Mouse (Mus musculus) layer of hippocampus, postnatal 25 days (tissue): Measurements from ENCODE around the gene Ptms. TPM values are rescaled to one million over a fixed set of nuclear protein-coding genes. Genes with fewer than 3 reads are reported as not detected.

Source experiments
- DNase-seq, 2 experiments: peaks; one replicate each; pipeline ENCODE4 v3.0.0; 2022; ENCODE audit warnings: mixed read lengths in 2 of 2, low spot score in 1 of 2; ENCODE audit errors: extremely low spot score in 1 of 2
- total RNA-seq, 2 experiments: library from RNA; stranded (reverse); gene quantifications; 2 replicates each; pipeline ENCODE4 v1.2.3; 2021

Ptms gene
- 1,000 to 10,000 TPM; 1,178 to 1,233 TPM for total RNA-seq

DNA sequence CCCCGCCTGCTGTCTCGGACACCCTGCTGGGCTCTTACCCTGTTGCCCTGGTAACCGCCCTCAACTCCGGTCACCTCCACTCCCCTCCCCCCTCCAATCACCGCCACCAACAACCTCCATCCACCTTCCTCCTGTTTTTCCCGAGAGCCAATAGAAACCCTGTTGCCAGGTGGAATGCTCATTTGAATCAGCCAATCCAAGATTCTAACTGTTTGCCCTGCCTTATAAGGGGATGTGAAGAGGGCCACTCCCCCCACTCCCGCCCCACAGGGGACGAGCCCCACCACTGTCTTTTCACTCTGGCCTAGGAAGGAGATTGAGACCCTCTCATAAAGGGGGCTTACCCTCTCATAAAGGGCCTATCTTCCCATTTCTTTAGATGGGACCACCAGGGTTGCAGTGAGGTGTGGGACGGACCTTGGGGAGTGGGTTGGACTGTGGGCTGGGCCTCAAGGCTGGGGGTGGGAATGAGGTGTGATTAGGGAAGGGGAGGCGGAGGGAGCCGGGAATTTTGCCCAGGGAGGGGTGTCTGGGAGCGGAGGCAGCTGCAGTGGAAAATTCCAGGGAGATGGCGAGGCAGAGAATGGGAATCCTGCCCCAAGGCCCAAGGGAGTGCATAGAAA lies at the start of gene Ptms:
Gene Ptms (minus strand): TSS at position 409 of the 623 bp plus-strand sequence.
- peak; percentile 80 to 85 for DNase-seq

DNA sequence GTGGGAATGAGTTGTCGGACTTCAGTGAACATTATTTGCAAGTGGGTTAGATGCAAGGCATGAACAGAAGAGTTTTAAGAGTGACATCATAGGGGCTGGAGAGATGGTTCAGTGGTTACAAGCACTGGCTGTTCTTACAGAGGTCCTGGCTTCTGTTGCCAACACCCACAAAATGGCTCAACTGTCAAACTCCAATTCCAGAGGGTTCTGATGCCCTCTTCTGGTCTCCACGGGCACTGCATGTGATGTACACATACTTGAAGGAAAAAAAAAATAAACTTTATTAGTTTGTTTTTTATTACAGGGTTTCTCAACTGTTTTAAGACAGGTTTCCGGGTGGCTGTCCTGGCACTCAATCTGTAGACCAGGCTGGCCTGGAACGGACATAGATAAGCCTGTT lies 47.9 kb upstream of the Ptms start:
- peak in 1 of 2 experiments; percentile 58 for DNase-seq

DNA sequence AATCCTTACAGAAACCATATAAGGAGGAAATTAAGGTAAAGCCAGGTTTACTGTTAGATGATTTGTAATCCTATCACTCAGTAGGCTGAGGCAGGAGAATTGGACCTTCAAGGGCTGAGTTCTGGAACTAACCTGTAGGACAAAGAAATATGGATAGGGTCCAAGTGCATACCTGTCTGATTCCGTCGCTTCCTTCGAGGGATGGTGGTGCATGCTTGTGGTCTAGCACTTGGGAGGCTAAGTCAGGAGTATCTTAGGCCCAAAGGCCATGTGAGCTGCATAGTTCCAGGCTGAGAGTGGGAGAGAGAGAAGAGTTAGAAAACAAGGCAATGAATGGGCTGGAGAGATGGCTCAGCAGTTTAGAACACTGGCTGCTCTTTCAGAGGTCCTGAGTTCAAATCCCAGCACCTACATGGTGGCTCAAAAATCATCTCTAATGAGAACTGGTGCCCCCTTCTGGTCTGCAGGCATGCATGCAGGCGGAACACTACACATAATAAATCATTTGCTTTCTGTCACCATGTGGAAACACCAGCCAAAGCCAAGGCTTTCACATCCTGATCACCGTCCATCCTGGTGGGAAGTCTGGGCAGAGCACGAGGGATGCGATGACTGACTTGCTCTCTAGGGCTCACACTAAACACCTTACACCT lies 46.7 kb upstream of the Ptms start:
- no peak for DNase-seq

DNA sequence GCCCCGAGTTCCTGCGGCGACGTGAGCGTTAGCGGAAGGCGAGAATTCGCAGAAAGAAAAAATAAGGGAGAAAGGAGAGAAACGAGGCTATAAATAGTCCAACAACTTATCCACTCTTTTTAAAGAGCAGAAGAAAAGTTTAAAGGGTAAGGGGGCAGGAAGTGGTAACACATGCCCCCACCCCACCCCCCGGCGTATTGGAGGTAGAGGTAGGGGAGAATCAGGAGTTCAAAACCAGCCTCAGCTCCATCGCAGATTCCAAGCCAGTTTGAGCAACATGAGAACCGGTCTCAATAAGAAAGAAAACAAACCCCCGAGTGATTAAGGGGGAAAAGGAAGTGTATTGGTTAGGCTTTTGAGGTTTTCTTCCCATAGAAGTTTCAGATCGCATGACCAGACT lies 45.8 kb upstream of the Ptms start:
- DNase-seq, result no peak

DNA sequence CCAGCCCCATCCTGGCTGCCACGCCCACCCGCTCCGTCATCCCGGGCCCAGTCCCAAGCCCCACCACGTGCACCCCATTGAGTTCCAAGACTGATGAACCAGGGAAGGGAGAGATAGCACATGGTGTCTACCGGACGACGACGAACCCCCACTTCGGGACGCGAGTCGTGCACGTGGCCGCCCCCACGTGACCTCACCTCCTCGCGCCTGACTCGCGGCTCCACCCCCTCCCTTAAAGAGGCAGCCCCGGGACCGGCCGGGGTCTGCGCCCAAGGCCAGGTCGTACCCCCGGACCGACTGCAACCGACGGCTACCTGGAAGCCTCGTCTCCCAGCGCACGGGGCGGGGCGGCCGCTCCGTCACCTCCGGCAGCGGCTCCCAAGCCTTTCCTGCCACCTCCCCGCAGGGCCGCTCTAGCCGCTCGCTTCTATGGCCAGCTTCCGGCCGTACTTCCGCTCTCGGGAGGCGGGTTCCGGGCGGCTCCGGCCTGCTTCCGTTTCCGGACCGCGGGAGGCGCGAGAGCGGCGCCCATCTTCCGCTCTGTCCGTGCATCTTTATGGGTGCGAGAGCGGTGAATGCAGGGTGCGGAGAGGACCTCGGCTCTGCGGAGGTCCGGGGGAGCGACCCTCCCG lies 45.3 kb upstream of the Ptms start, which contains the start of gene Cops7a:
Gene Cops7a (minus strand): TSS at position 451 of the 632 bp plus-strand sequence.
- DNase-seq, result peak; percentile 94 to 96

DNA sequence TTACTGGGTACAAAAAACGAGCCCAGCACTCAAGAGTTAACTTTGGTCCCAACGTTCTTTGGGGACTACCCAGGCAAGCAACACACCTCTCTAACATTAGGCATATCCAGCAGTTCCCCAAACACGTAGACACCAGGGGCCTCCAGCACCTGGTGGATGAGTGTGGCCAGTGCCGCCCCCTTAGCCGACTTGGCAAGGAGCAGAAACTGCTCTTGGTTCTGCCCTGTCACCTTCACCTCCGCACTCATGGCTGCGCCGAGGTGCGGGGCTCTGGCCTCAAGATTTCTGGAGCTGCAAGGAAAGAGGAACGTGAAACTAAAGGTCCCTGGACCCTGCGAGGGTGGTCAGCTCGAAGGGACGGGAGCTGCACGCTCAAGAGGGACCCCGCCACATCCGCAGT lies 44.7 kb upstream of the Ptms start:
- no peak for DNase-seq

DNA sequence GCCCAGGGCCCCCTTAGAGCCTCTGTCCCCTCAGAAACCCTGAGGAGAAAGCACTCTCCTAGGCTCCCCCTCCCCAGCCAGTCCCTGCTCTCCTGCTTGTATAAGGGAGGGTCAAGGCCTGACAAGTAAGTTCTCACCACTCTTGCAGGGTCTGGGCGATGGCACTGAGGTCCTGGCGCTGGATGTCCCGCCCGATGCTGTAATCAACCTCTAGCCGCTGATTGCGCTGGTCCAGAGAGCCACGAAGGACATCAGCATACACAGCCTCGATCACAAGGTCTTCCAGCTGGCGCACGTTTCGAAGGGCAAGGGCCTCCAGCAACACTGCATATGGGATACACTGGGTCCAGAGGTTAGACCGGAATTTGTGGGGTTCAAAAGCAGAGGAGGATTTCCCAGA lies 41.1 kb upstream of the Ptms start:
- DNase-seq, result no peak

DNA sequence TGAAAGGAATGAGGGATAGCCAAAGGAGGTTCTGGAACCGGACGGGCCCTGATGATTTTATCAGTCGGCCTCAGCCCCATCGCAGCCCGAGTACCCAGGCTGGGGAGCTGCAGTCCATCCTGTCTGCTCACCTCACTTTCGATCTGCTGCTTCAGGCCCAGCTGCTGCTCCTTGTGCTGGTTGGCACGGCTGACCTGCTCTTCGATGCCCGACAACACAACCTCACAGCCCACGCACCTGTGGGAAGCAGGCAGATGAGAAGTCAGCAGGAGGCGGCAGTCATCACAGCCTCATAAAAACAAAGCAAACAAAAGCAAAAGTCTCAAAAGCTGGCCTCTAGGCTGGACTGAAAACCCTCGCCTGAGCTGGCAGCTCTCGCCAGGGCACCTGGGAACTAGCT lies 40.1 kb upstream of the Ptms start:
- no peak for DNase-seq

DNA sequence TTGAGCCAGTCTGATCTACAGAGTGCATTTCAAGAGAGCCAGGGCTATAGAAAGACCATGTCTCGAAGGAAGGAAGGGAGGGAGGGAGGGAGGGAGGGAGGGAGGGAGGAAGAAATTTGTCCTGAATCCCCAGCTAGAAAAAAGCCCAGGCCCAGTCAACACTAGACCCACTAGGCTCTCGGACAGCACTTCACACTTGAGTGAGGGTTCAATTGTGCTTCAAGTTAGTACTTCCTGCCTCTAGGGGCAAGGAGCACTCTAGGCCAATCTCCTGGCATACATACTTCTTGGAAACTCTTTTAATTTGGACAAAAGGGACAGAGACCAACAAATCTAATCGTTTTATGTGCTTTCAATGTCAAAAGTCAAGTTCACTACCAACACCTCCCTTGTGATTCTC lies 38.2 kb upstream of the Ptms start:
- no peak for DNase-seq

DNA sequence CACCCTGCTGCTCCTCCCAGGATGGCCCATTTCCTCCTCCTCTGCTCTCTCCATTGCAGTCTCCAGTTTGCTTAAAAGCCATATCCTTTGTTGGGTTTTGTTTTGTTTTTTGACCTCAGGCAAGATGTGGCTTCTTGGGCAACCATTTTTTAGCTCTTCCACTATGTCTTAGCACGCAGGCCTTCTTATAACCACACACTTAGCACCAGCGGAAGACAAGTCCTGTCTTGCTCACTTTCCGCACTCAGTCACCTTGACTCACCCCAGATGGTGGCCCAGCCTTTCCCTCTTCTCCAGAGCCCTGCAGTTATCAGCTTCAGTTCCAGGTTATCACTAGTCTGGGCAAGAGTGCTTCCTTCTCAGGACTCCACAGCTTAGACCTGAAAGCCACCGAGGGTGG lies 35.3 kb upstream of the Ptms start:
- DNase-seq, result no peak

DNA sequence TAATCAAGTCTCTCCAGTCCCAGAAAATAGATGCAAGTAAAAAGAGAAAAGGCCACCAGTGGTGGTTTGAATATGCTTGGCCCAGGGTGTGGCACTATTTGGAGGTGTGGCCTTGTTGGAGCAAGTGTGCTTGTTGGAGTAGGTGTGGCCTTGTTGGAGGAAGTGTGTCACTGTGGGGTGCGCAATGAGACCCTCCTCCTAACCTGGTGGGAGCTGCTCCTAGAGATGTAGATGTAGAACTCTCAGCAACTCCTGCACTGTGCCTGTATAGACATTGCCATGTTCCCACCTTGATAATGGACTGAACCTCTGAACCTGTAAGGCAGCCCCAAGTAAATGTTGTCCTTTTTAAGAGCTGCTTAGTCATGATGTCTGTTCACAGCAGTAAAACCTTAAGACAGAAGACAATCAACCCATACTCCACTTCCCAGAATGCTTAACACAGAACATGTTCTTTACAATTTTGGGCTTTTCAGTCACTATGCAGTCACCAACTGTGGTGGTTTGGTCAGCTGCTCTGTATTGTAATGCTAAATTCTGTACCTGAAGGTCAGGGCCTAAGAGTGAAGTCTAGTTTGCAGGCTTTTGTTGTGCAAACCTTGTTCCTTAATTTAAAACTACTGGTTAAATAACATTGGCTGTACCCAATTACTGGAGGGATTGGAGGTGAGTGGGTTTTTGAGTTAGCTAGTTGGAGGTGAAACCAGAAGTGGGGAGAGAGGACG lies 34.2 kb upstream of the Ptms start:
- DNase-seq, result no peak

DNA sequence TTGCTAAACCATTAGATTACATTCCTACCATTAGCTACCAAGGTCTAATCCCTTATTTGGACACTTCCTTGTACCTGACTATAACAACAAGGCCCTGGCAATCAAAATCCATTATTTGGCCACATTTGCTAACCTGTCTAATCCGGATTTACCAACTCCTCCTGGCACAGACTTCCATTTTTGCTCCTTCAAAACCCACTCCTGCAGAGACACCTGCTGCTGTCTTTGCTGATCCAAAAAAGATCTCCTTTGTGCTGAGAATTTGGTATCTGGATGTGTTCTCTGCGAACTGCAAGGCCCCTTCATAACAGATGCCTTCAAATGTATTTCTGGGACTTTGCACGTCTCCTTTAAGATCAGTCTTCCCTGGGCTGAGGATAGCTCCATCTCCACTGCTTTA lies 23.6 kb upstream of the Ptms start:
- DNase-seq, result no peak

DNA sequence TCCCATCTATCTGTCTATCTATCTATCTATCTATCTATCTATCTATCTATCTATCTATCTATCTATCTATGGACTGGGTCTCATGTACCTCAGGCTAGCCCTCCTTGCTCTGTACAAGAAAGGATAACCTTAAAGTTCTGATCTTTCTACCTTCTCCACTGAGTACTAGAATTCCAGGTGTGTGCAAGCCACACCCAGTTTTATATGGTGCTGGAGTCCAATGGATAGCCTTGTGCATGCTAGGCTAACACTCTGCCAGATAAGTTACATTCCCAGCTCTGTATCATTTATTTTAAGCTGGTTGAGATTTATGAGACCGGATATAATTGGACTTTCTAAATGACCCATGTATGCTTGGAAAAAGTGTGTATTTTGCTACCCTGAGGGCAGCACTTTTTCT lies 21.8 kb upstream of the Ptms start:
- no peak for DNase-seq

DNA sequence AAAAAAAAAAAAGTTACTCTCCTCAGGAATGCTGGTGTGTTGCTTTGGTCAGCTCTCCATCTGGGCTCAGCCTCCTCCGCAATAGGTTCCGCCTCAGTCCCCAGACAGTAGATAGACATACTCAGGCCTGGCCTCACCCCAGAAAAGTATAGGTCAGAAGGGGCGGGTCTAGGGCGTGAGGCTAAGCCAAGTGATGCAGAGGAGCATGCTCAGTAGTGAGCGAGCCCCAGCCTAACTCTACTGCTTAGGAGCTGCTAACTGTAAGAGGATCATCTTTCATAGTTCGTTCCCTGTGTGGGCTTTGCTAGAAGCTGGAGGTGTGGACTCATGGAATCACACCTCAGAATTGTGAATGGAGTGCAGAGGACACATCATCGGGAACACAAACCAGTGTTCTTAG lies 18.7 kb upstream of the Ptms start:
- DNase-seq, result no peak

DNA sequence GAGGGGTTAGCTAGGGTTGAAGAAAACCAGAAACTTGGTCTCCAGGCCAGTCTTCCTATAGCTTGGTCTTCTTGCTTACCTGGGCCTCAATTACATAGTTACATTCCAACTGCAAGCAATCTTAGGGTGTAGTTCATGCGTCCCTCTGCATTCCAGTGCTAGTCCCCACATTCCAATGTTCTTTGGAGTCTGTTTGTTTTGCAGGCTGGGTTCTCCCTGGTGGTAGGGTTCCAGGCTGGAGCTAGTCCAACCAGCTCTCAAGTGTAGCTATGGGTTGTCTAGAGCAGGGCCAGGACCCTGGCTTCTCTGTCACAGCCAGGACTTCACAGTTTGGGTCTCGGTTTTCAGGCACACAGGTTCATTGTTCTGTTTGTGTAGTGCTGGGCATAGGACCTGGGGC lies 17.6 kb upstream of the Ptms start:
- DNase-seq, result no peak

DNA sequence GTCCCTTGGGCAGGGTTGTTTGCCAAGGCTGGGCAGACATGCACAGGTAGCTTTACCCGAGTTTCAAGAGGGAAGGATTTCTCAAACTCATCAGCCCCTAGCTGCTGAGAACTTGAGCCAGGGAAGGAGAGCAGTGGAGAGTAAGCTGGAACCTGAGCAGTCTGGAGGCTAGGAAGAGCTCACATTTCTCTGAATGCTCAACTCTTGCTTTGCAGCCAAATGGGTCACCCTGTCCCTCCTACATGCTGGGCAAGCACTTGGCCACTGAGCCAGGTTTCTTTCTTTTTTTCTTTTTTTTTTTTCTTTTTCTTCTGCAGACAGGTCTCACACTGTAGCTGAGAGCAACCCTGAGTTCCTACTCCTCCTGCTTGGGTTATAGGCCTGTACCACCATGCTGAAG lies 16.8 kb upstream of the Ptms start:
- DNase-seq, result no peak

DNA sequence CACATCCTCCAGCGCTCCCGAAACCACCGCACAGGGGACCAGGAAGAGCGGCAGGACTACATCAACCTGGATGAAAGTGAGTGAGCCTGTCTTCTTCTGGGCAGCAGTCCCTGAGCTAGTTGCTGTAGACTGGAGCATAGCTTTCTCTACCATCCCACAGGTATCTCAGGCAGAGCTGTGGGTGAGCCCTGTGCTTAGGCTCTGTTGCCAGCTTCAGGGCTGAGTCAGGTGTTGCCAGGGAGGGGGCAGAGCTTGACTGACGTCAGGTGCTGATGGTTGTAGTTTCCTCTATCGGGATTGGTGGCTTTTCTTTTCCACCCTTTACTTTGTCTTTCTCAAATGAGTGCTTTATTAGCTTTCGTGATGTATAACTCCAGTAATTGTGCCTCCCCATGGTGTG lies 14.8 kb upstream of the Ptms start:
- no peak for DNase-seq

DNA sequence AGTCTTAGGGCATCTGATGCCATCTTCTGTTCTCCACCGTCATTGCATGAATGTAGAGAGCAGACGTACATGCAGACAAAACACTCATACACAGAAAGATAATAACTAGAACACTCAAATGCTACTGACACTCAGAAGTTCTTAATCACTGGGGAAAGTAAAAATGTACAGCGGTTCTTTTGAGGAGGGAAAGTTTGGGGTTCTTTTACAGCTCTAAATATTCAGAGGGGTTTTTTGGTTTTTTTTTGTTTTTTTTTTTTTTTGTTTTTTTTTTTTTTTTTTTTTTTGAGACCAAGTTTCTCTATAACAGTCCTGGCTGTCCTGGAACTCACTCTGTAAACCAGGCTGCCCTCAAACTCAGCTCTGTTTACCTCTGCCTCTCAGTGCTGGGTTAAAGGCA lies 13.2 kb upstream of the Ptms start:
- DNase-seq, result no peak

DNA sequence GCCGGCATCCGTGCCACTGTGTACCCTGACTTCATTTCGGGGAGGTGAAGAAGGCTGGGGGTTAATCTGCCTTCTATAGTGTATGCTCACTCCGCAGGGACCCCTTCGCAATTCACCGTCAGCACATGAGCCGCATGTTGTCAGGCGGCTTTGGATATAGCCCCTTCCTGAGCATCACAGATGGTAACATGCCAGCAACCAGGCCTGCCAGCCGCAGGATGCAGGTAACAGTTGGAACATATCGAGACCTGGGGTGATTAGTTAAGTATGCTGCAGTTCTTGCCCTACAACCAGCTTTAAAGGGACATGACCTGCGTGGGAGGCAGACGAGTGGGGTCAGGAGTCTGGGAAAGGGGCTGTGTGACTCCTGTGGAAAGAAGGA lies 12.4 kb upstream of the Ptms start:
- no peak for DNase-seq

DNA sequence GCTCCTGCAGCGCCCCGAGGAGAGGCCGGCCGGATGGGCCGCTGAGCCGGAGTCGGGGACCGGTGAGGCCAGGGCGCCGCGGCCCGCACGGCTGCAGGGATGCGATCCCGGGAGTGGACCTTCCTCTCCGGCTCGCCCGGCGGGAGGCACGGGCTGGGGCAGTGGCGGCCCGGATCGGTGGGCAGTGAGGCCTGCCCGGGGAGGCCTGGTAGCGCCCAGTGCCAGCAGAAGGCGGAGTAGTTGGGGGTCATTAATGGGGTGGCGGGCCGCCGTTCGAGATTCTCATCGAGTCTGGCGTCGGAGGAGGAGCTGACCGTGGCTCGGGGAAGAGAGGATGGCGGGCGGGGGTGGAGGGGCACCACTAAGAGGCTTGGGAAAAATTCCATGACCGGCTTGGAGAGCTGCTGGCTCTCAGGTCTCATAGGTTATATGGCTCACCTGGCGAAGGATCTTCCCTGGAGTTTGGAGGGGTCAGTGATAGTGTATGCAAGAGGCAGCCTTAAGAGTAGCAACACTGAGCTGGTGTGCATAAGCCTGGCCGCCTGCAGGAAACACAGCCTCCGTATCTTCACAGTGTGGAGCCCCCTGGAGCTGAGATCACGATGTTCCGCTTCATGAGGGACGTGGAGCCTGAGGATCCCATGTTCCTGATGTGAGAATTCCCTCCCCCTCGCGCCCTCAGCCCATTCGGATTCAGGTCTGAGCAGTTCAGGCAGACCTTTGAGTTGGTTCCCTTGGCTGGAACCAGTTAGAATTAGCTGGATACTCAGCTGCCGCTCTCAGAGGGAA lies 11.8 kb upstream of the Ptms start:
- no peak for DNase-seq
